Mouse (Mus musculus) megakaryocyte progenitor cell, adult 5-6 weeks (primary cell): ENCODE measurements around the gene Agk. TPM values are rescaled to one million over a fixed set of nuclear protein-coding genes. Genes with fewer than 3 reads are reported as not detected.

Source experiments
- ATAC-seq: replicated peaks from 2 replicates; pipeline ENCODE4 v1.8.0; 2016; ENCODE audit warnings: mild to moderate bottlenecking, moderate TSS enrichment, inconsistent platforms; ENCODE audit not compliant: poor library complexity
- total RNA-seq, 2 experiments: library from RNA; stranded (forward) in 1 of 2; stranded (reverse) in 1 of 2; fragments of 157-497, 149-512 nt in 1 of 2; fragments of 200-1000 nt in 1 of 2; gene quantifications; 2 replicates each; pipeline versions ENCODE4 v1.2.3 to v1.2.4; 2015 to 2017

The Agk gene
- total RNA-seq, 2 experiments from 2014 or later = 29.7 to 30.0 TPM

GRCm38 (mm10) chr6:40439731-40440130 lies 114.8 kb downstream of the Agk start:
- peak; percentile 43 for ATAC-seq

- no peak for ATAC-seq
Observed at GRCm38 (mm10) chr6:40441276-40441675, 116.3 kb downstream of the Agk start.

DNA sequence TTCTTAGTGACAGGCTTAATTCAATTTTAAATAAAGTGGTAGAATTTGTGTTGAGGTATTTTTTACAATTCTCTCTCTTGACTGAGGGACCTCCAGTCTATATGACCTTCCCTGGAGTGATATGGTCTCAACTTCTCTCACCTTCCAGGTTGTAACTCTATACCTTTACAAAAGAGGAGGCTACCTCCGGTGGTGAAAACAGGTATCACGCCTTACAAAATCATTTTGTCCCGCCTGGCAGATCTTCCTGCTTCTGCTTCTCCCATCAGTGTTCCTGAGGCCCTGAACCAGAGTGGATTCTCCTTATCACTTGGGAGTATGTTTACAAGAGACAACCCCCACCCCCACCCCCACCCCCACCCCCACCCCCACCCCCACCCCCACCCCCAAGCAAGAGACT lies 116.8 kb downstream of the Agk start:
- no peak for ATAC-seq

- ATAC-seq = peak; percentile 26
Observed at GRCm38 (mm10) chr6:40443281-40443928, 118.4 kb downstream of the Agk start.

Other genes with a start within 250 kb of the Agk start
- 7.0 and 9.2 TPM in 2 replicates for gene E330009J07Rik, start 111.0 kb downstream of the Agk start, total RNA-seq (2015)
- gene E330009J07Rik, start 111.0 kb downstream of the Agk start, total RNA-seq (2017) = 12.3 and 12.5 TPM in 2 replicates
- gene Wee2, start 113.9 kb downstream of the Agk start, total RNA-seq (2015) = not detected in 2 replicates
- not detected in 2 replicates for gene Wee2, start 113.9 kb downstream of the Agk start, total RNA-seq (2017)
- 155 and 183 TPM in 2 replicates for gene Ssbp1, start 146.2 kb downstream of the Agk start, total RNA-seq (2015)
- gene Ssbp1, start 146.2 kb downstream of the Agk start, total RNA-seq (2017) = 98.6 and 141 TPM in 2 replicates
- gene Tas2r137, start 166.1 kb downstream of the Agk start, total RNA-seq (2015) = not detected in 2 replicates
- gene Tas2r137, start 166.1 kb downstream of the Agk start, total RNA-seq (2017) = not detected in 2 replicates
- gene Tas2r108, start 168.4 kb downstream of the Agk start, total RNA-seq (2015) = not detected in 2 replicates
- gene Tas2r108, start 168.4 kb downstream of the Agk start, total RNA-seq (2017) = not detected in 2 replicates
- not detected in 2 replicates for gene Prss37, start 194.3 kb downstream of the Agk start, total RNA-seq (2015)
- gene Prss37, start 194.3 kb downstream of the Agk start, total RNA-seq (2017) = not detected in 2 replicates
- not detected in 2 replicates for gene Olfr461, start 229.9 kb downstream of the Agk start, total RNA-seq (2015)
- not detected in 2 replicates for gene Olfr461, start 229.9 kb downstream of the Agk start, total RNA-seq (2017)
- gene Olfr460, start 244.3 kb downstream of the Agk start, total RNA-seq (2015) = not detected in 2 replicates
- gene Olfr460, start 244.3 kb downstream of the Agk start, total RNA-seq (2017) = not detected in 2 replicates